Mouse (Mus musculus): ENCODE measurements around the gene Tmem79. TPM values are rescaled to one million over a fixed set of nuclear protein-coding genes. Genes with fewer than 3 reads are reported as not detected.
"Not testable (repeated sequence)": the region's sequence is repeated elsewhere in the genome, so short reads cannot be mapped to it uniquely, and the experiment has no call there.

Gene Tmem79
- total RNA-seq (2021): 1 to 10 TPM; 1.1 to 2.1 TPM

GRCm38 (mm10) chr3:88336058-88337013, at the start of gene Tmem79, which contains the start of gene Smg5:
Tmem79 (minus strand) TSS chr3:88336148.
Smg5 (plus strand) TSS chr3:88336260.
- intact Hi-C loops (cut with DNase I): loop anchor here (5.0 kb wide), 1 partner anchor 39 kb away; the partner anchor contains the start of genes Cct3 and Tsacc
- DNase-seq: peak; percentile 95 to 99

- intact Hi-C loops (cut with DNase I): no loop called here
- no peak for DNase-seq
These were observed 48.4 kb upstream of the Tmem79 start, which contains the start of gene Bglap for GRCm38 (mm10) chr3:88384364-88384763. Bglap (minus strand) TSS chr3:88384464.

DNA sequence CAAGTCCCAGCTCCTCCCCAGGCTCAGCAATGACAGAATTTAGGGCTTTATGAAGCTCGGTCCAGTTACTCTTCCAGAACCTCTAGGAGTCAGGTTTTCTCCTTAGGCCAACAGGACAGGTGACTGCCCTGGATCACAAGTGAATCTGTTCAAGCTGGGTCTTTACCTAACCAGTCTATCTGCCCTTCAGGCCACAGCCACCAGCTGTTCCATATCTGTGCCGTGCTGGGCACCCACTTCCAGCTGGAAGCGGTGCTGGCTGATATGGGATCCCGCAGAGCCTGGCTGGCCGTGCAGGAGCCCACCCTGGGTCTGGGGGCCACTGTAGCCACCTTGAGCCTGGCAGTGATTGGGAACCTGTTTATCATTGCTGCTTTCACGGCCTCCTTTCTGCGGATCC, 46.4 kb upstream of the Tmem79 start:
- DNase-seq; intact Hi-C loops (cut with DNase I): not testable (repeated sequence)

DNA sequence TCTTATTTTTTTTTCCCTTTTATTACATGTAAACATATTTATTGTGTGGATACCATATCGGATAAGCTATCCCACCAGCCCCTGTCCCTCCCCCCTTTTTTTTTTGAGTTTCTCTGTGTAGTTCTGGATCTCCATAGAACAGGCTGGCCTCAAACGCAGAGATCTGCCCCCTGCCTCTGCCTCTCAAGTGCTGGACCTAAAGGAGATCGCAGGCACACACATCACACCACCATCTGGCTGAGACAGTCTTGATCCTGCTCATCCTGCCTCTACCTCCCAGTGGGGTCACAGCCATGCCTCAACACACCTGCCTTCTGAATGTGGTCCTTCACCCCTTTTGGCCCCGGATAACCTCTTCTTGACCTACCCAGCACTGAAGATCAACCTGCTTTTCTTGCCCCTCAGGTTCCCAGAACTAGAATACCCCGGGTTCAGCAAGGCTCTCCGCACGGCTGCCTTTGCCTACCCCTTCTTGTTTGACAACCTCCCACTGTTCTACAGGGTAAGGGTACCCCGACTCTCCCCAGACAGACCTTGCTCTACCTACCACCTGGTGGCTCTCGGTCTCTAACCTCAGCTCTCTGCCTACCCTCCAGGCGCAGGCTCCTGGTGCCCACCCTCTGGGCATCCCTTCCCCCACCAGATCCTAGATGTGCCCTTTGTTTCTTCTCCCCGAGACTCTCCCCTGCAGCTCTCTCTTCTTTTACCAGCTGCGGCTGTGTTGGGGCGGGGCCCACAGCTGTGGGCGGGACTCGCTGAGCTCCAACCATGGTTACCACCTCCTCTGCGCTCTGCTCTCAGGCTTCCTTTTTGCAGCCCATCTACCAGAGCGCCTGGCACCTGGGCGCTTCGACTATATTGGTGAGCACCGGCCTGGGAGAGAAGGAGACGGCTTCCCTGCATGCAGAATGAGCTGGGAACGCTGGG, 45.7 kb upstream of the Tmem79 start:
- DNase-seq; intact Hi-C loops (cut with DNase I): not testable (repeated sequence)

DNA sequence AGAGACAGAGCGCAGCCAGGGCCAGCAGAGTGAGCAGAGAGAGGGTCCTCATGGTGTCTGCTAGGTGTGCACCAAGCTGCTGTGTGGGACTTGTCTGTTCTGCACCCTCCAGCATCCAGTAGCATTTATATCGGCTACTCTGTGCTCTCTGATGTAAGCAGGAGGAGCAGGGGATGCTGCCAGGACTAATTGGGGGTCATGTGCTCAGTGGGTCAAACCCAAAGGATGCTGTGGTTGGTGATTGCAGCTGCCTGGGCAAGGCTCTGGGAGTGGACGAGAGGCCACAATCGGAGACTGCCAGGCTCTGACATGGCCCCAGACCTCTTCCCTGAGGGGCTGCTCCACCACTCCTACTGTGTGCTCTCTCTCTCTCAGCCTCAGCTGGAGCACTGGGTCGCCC, 42.7 kb upstream of the Tmem79 start, which contains the start of gene Bglap2:
Bglap2 (minus strand) TSS at position 101 of the 400 bp plus-strand sequence.
- intact Hi-C loops (cut with DNase I); DNase-seq: not testable (repeated sequence)

DNA sequence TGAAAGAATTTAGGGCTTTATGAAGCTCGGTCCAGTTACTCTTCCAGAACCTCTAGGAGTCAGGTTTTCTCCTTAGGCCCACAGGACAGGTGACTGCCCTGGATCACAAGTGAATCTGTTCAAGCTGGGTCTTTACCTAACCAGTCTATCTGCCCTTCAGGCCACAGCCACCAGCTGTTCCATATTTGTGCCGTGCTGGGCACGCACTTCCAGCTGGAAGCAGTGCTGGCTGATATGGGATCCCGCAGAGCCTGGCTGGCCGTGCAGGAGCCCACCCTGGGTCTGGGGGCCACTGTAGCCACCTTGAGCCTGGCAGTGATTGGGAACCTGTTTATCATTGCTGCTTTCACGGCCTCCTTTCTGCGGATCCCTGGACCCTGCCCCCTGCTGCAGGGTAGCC, 40.7 kb upstream of the Tmem79 start:
- DNase-seq; intact Hi-C loops (cut with DNase I): not testable (repeated sequence)

GRCm38 (mm10) chr3:88375750-88376626, 40.0 kb upstream of the Tmem79 start:
- intact Hi-C loops (cut with DNase I); DNase-seq: not testable (repeated sequence)

DNA sequence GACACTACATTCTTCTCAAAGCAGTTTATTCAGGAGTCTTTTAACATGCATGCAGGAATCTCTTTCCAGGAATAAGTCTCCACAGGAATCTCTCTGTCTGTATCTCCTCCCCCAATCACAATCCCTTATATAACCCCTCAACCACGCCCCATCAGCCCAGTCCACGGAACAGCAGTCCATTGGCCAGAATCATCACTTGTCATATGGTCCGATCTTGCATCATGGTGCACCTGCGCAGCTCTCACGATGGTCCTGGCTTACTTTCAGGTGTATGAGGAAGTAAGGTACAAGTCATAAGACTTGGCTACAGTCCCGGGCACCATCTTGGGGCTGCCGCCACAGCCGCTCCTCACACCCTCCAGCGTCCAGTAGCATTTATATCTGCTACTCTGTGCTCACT, 36.7 kb upstream of the Tmem79 start, which contains the start of gene Bglap3:
Bglap3 (minus strand) TSS at position 101 of the 400 bp plus-strand sequence.
- intact Hi-C loops (cut with DNase I); DNase-seq: not testable (repeated sequence)

DNA sequence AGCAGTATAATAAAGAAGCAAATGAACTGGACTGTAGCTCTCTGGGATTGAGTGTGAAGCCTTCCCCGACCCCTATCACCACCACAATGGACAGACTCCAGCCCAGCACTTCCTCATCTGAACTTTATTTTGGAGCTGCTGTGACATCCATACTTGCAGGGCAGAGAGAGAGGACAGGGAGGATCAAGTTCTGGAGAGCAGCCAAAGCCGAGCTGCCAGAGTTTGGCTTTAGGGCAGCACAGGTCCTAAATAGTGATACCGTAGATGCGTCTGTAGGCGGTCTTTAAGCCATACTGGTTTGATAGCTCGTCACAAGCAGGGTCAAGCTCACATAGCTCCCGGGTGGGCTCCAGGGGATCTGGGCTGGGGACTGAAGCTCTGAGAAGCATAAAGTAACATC, 32.6 kb upstream of the Tmem79 start:
- intact Hi-C loops (cut with DNase I); DNase-seq: not testable (repeated sequence)

DNA sequence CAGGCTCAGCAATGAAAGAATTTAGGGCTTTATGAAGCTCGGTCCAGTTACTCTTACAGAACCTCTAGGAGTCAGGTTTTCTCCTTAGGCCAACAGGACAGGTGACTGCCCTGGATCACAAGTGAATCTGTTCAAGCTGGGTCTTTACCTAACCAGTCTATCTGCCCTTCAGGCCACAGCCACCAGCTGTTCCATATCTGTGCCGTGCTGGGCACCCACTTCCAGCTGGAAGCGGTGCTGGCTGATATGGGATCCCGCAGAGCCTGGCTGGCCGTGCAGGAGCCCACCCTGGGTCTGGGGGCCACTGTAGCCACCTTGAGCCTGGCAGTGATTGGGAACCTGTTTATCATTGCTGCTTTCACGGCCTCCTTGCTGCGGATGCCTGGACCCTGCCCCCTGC, 31.6 kb upstream of the Tmem79 start:
- DNase-seq; intact Hi-C loops (cut with DNase I): not testable (repeated sequence)

GRCm38 (mm10) chr3:88366830-88367428, 31.0 kb upstream of the Tmem79 start:
- intact Hi-C loops (cut with DNase I): not testable (repeated sequence)
- DNase-seq: peak in 1 of 2 experiments; percentile 19

GRCm38 (mm10) chr3:88365705-88366361, 29.9 kb upstream of the Tmem79 start:
- intact Hi-C loops (cut with DNase I): no loop called here

GRCm38 (mm10) chr3:88364337-88364736, 28.4 kb upstream of the Tmem79 start, which contains the start of gene Paqr6:
Paqr6 (plus strand) TSS chr3:88364584.
- DNase-seq: peak; percentile 59 to 74
- intact Hi-C loops (cut with DNase I): no loop called here

More at GRCm38 (mm10) chr3:88365705-88366361, 29.9 kb upstream of the Tmem79 start:
- no peak for DNase-seq

GRCm38 (mm10) chr3:88363700-88364099, 27.8 kb upstream of the Tmem79 start:
- intact Hi-C loops (cut with DNase I): no loop called here
- no peak for DNase-seq

DNA sequence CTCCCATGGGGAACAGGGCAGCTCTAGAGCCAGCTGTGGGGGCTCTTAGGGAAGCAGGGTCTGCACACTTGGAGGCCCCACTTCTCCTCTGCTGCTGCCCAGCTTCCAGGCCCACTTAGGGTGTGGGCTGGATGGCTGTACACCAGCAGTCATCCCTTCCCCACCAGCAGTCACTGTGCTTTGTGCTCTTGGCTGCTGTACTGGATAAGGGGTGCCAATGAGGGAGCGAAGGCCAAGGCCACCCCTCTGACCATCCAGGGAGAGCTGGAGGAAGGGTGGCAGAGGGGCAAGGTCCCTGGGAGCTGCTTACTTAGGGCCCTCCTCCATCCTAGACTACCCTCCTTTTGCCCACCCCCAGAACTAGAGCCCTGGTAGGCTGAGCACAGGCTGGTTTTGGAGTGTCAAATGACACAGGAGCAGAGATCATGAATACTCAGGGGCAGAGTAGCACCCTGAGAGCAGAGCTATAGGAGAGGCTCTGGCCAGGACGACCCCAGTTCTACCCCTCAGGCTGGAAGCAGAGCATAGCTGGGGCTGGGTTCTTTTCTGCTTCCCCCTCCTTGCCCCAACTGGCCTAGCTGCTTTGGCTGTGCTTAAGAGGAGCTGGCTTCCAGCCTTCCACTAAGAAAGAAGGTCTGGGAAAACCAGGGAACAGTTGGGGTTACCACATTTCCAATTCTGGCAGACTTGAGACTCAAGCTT, 25.8 kb upstream of the Tmem79 start:
- intact Hi-C loops (cut with DNase I): no loop called here
- no peak for DNase-seq

DNA sequence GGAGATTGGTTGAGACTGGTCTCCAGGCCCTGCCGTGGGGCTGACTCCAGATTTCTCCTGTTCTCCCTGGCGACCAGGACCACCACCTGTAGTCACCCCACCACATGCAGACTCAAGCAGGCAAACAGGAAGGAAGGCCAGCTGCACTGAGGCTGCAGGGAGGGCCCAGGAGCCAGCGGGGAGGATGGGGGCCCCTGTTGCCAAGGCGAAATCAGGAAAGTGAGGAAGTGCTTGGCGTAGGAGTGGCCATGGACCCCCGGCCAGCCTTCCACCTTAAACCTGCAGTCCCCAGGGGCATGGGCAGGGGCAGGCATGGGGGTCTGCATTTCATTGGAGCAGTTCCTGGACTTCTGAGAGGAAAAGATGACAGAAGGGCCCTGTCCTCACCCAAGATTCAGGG, 25.1 kb upstream of the Tmem79 start:
- no peak for DNase-seq
- intact Hi-C loops (cut with DNase I): no loop called here

DNA sequence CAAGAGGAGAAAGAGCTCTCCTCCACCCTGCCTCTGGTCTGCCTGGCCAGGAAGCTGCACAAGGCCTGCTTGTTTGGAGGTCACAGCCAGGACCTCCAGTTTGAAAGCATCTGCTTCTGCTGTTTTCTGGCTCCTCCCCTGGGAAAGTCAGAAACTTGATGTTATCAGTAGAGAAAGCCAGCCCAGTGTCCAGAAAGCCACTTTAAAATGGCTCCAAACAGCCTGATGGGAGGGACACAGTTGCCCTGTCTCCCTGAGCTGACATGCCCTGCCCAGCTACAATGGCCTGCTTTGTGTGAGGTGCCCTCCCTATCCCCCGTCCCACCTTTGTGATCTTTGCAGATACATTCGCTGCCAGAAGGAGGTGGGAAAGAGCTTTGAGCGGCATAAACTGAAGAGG, 24.0 kb upstream of the Tmem79 start:
- DNase-seq: no peak
- intact Hi-C loops (cut with DNase I): no loop called here

- intact Hi-C loops (cut with DNase I): no loop called here
- no peak for DNase-seq
These were observed 23.6 kb upstream of the Tmem79 start for GRCm38 (mm10) chr3:88359584-88359983.
